ENCODE assay signal across 23 mouse cellular contexts in genomic region chr14:122012814-122013213, GRCm38 (mm10). TPM values are rescaled to one million over a fixed set of nuclear protein-coding genes. Genes with fewer than 3 reads are reported as not detected.
DNase-seq lines count a peak whose midpoint lies in the region; ATAC-seq and TF ChIP-seq lines count a peak whose summit lies in the region.
"Had no signal": no experiment of that assay in that cellular context is flagged by ENCODE, and none has a peak within 500 bp of the region (broad histone marks: within the 10 kb centered on the region; RNA-seq: fewer than 3 reads in every experiment).

No protein-coding gene starts in this region.

- TF ChIP-seq EP300 in liver, embryonic 14.5 days (IDR thresholded peaks at IDR 0.05; ENCODE audit: low read depth): no peak

- H3K27me3 ChIP-seq in heart, embryonic 16.5 days (ENCODE audit: control insufficient read depth, insufficient read depth, low read length): no peaks in the 10 kb centered on the region
- H3K27me3 ChIP-seq in liver, embryonic 14.5 days (ENCODE audit: control insufficient read depth, insufficient read depth, low read length): no peaks in the 10 kb centered on the region
- no peaks in the 10 kb centered on the region for H3K27me3 ChIP-seq in midbrain, embryonic 16.5 days (ENCODE audit: control insufficient read depth, insufficient read depth, low read depth, low read length)
- H3K27me3 ChIP-seq: embryonic facial prominence, embryonic 12.5 days; limb, embryonic 15.5 days; midbrain, embryonic 13.5 days had no signal

- intact Hi-C loops in heart, postnatal 25 days (cut with DNase I): no loop called here

- no peak for DNase-seq in heart, postnatal 25 days (ENCODE audit: low spot score)
- DNase-seq in spleen, adult 18-20 months: peak; percentile 56 to 61
- no peak for DNase-seq in spleen, adult 12 weeks (ENCODE audit: low spot score)
- DNase-seq in liver, embryonic 14.5 days (ENCODE audit: low read depth in 3 of 3, low spot score in 3 of 3): no peak
- DNase-seq in thymus, postnatal 4 days: peak; percentile 59
- no peak for DNase-seq in cerebellum, adult 8-10 months
- DNase-seq: cerebellum, postnatal 25 days; kidney, adult 9 months; layer of hippocampus, postnatal 36 days; lung, postnatal 14 days had no signal

- H3K9me3 ChIP-seq in heart, embryonic 16.5 days (replicated peaks; ENCODE audit: control insufficient read depth, low read length): no peaks in the 10 kb centered on the region
- no peaks in the 10 kb centered on the region for H3K9me3 ChIP-seq in liver, embryonic 14.5 days (ENCODE audit: control insufficient read depth, low read length)
- H3K9me3 ChIP-seq in midbrain, embryonic 16.5 days (replicated peaks; ENCODE audit: control insufficient read depth, low read length, poor library complexity, severe bottlenecking): no peaks in the 10 kb centered on the region
- H3K9me3 ChIP-seq: embryonic facial prominence, embryonic 12.5 days; forebrain, embryonic 10.5 days; limb, embryonic 15.5 days; midbrain, embryonic 13.5 days had no signal

- H3K9ac ChIP-seq in heart, embryonic 16.5 days (ENCODE audit: low read length): no peak overlapping the region
- no peak overlapping the region for H3K9ac ChIP-seq in liver, embryonic 14.5 days (replicated peaks)
- H3K9ac ChIP-seq in midbrain, embryonic 16.5 days (ENCODE audit: low read depth, low read length): no peak overlapping the region
- H3K9ac ChIP-seq: embryonic facial prominence, embryonic 12.5 days; limb, embryonic 15.5 days; midbrain, embryonic 13.5 days had no signal

- ATAC-seq in heart, embryonic 16.5 days (replicated peaks; ENCODE audit: extremely low read depth, insufficient read depth, low FRiP score): no peak
- ATAC-seq in liver, embryonic 14.5 days (ENCODE audit: insufficient read depth): no peak
- ATAC-seq in midbrain, embryonic 16.5 days: no peak
- ATAC-seq: hindbrain, embryonic 16.5 days; midbrain, embryonic 13.5 days had no signal

- peaks cover 3% of the 10 kb centered on the region; the same call in 1 of the 2 replicates for H3K36me3 ChIP-seq in heart, embryonic 16.5 days (ENCODE audit: control insufficient read depth, insufficient read depth)
- no peaks in the 10 kb centered on the region for H3K36me3 ChIP-seq in liver, embryonic 14.5 days (replicated peaks; ENCODE audit: control insufficient read depth, insufficient read depth, low read depth)
- H3K36me3 ChIP-seq in midbrain, embryonic 16.5 days (ENCODE audit: control insufficient read depth, insufficient read depth, low read length): peaks cover 3% of the 10 kb centered on the region

- 68% methylated on average over 13 of the region's 13 CpGs for WGBS in heart, embryonic 16.5 days
- WGBS in liver, embryonic 14.5 days (ENCODE audit: insufficient replicate concordance): 32% methylated on average over 13 of the region's 13 CpGs
- 79% methylated on average over 13 of the region's 13 CpGs for WGBS in midbrain, embryonic 16.5 days

- H3K27ac ChIP-seq in heart, embryonic 16.5 days (ENCODE audit: low read length): peak overlapping the region; percentile 43; the same call in 1 of the 2 replicates
- H3K27ac ChIP-seq in liver, embryonic 14.5 days: no peak overlapping the region
- no peak overlapping the region for H3K27ac ChIP-seq in midbrain, embryonic 16.5 days (ENCODE audit: low read length)
- H3K27ac ChIP-seq: embryonic facial prominence, embryonic 12.5 days; forebrain, embryonic 10.5 days; limb, embryonic 15.5 days; midbrain, embryonic 13.5 days had no signal

- H3K4me3 ChIP-seq in heart, embryonic 16.5 days (ENCODE audit: low read length): no peak overlapping the region
- H3K4me3 ChIP-seq in liver, embryonic 14.5 days (ENCODE audit: insufficient read depth in 1 of 2, low read depth in 2 of 2, low read length in 2 of 2): no peak overlapping the region
- no peak overlapping the region for H3K4me3 ChIP-seq in midbrain, embryonic 16.5 days (ENCODE audit: low read depth, low read length)
- H3K4me3 ChIP-seq: embryonic facial prominence, embryonic 12.5 days; forebrain, embryonic 10.5 days; limb, embryonic 15.5 days; midbrain, embryonic 13.5 days had no signal

- H3K4me2 ChIP-seq in heart, embryonic 16.5 days (ENCODE audit: low read depth, low read length): no peak overlapping the region
- H3K4me2 ChIP-seq in liver, embryonic 14.5 days (ENCODE audit: low read depth): peak overlapping the region; percentile 22; the same call in 1 of the 2 replicates
- H3K4me2 ChIP-seq in midbrain, embryonic 16.5 days (ENCODE audit: low read length): no peak overlapping the region
- H3K4me2 ChIP-seq: embryonic facial prominence, embryonic 12.5 days; limb, embryonic 15.5 days; midbrain, embryonic 13.5 days had no signal

- peaks cover 28% of the 10 kb centered on the region for H3K4me1 ChIP-seq in heart, embryonic 16.5 days (ENCODE audit: control insufficient read depth, insufficient read depth, low read length)
- peaks cover 4 to 14% of the 10 kb centered on the region in 2 experiments; a peak in 3 of 4 replicates for H3K4me1 ChIP-seq in liver, embryonic 14.5 days (replicated peaks; ENCODE audit: control insufficient read depth in 2 of 2, insufficient read depth in 2 of 2, low read length in 1 of 2)
- no peaks in the 10 kb centered on the region for H3K4me1 ChIP-seq in midbrain, embryonic 16.5 days (ENCODE audit: control insufficient read depth, insufficient read depth, low read length)
- H3K4me1 ChIP-seq: embryonic facial prominence, embryonic 12.5 days; forebrain, embryonic 10.5 days; midbrain, embryonic 13.5 days had no signal

- TF ChIP-seq CTCF in liver, embryonic 14.5 days (IDR thresholded peaks at IDR 0.05; ENCODE audit: low read depth): no peak

RNA-seq across cellular contexts. Expression of gene Timm8a2, which starts 21.7 kb away (rescaled TPM):
- not detected in 2 replicates for polyA plus RNA-seq in heart, embryonic 16.5 days (2015; fragmentation: Nextera tagmentation; extraction: Ambion mirVana)
- total RNA-seq in heart, postnatal 25 days (2021): not detected
- not detected in 2 replicates for polyA plus RNA-seq in liver, embryonic 14.5 days (2012; rRNA removed)
- not detected in 2 replicates for polyA plus RNA-seq in liver, embryonic 14.5 days (2014; fragmentation: Nextera tagmentation; extraction: Ambion mirVana)
- not detected in 2 replicates for polyA plus RNA-seq in midbrain, embryonic 16.5 days (2015; fragmentation: Nextera tagmentation; extraction: Ambion mirVana)
- total RNA-seq: adrenal gland, adult 2 months; granulocyte monocyte progenitor cell, adult 5-6 weeks had no signal
- polyA plus RNA-seq: adrenal gland, adult 2 months; embryonic facial prominence, embryonic 12.5 days; forebrain, embryonic 10.5 days; frontal cortex, adult 2 months; heart, postnatal 0 days; hindbrain, embryonic 16.5 days; limb, embryonic 15.5 days; midbrain, embryonic 13.5 days; neural tube, embryonic 11.5 days; small intestine, adult 2 months had no signal

RNA-seq across cellular contexts. Expression of gene Gpr183, which starts 47.8 kb away (rescaled TPM):
- 2.4 and 3.6 TPM in 2 replicates for polyA plus RNA-seq in heart, embryonic 16.5 days (2015; fragmentation: Nextera tagmentation; extraction: Ambion mirVana)
- total RNA-seq in heart, postnatal 25 days (2021): 1 to 10 TPM; 1.4 to 1.6 TPM
- polyA plus RNA-seq in liver, embryonic 14.5 days (2012; rRNA removed): 0.75 and 0.79 TPM in 2 replicates
- 0.62 and 1.3 TPM in 2 replicates for polyA plus RNA-seq in liver, embryonic 14.5 days (2014; fragmentation: Nextera tagmentation; extraction: Ambion mirVana)
- polyA plus RNA-seq in midbrain, embryonic 16.5 days (2015; fragmentation: Nextera tagmentation; extraction: Ambion mirVana): 0.76 and 0.89 TPM in 2 replicates

Comparison
In these comparisons a context has a peak if more than half of its experiments do, and no peak if none do; other contexts are left out.
1. DNase-seq: peak in spleen, adult 18-20 months (2 of 2) and thymus, postnatal 4 days (single experiment); none in heart, postnatal 25 days (single experiment), spleen, adult 12 weeks (single experiment), liver, embryonic 14.5 days (0 of 3) and cerebellum, adult 8-10 months (single experiment).